Comparison of ENCODE assay signal across 9 mouse cellular contexts in genomic region chr9:108067900-108068299, GRCm38 (mm10). TPM values are rescaled to one million over a fixed set of nuclear protein-coding genes. Genes with fewer than 3 reads are reported as not detected.
DNase-seq lines count a peak whose midpoint lies in the region; ATAC-seq and TF ChIP-seq lines count a peak whose summit lies in the region.
"Had no signal": no experiment of that assay in that cellular context is flagged by ENCODE, and none has a peak within 500 bp of the region (broad histone marks: within the 10 kb centered on the region; RNA-seq: fewer than 3 reads in every experiment).

No protein-coding gene starts in this region.

- no peaks in the 10 kb centered on the region for H3K27me3 ChIP-seq in MEL (ENCODE audit: control insufficient read depth in 1 of 2, insufficient read depth in 2 of 2, low read length in 2 of 2)
- no peaks in the 10 kb centered on the region for H3K27me3 ChIP-seq in hindbrain, embryonic 14.5 days (ENCODE audit: control insufficient read depth, insufficient read depth, low read length)
- H3K27me3 ChIP-seq: heart, embryonic 15.5 days had no signal

- no peaks in the 10 kb centered on the region for H3K4me1 ChIP-seq in MEL (ENCODE audit: control insufficient read depth in 1 of 2, insufficient read depth in 2 of 2, low read length in 2 of 2)
- H3K4me1 ChIP-seq in hindbrain, embryonic 14.5 days (replicated peaks; ENCODE audit: control insufficient read depth, insufficient read depth, low read length) = no peaks in the 10 kb centered on the region

- no peaks in the 10 kb centered on the region for H3K9me3 ChIP-seq in MEL (replicated peaks; ENCODE audit: insufficient read depth, low read length)
- H3K9me3 ChIP-seq in hindbrain, embryonic 14.5 days (ENCODE audit: control insufficient read depth, low read length) = no peaks in the 10 kb centered on the region
- H3K9me3 ChIP-seq: heart, embryonic 15.5 days had no signal

- no peak overlapping the region for H3K27ac ChIP-seq in MEL (ENCODE audit: control insufficient read depth, low read depth, low read length)
- H3K27ac ChIP-seq in hindbrain, embryonic 14.5 days = no peak overlapping the region
- H3K27ac ChIP-seq: heart, embryonic 15.5 days had no signal

- 26% methylated on average over 8 of the region's 8 CpGs for WGBS in hindbrain, embryonic 14.5 days

- H3K9ac ChIP-seq in MEL (ENCODE audit: control insufficient read depth, low read depth, low read length, poor library complexity, severe bottlenecking) = no peak overlapping the region
- no peak overlapping the region for H3K9ac ChIP-seq in hindbrain, embryonic 14.5 days
- H3K9ac ChIP-seq: heart, embryonic 15.5 days had no signal

- TF ChIP-seq EP300 in MEL (IDR thresholded peaks at IDR 0.05; ENCODE audit: low read depth in 1 of 2, low read length in 2 of 2) = no peak

- peak; percentile 35 for ATAC-seq in frontal cortex, adult (ENCODE audit: low TSS enrichment)
- ATAC-seq in hindbrain, embryonic 14.5 days (ENCODE audit: low FRiP score) = peak; percentile 47; the same call in 1 of the 2 replicates

- no peak overlapping the region for H3K4me2 ChIP-seq in hindbrain, embryonic 14.5 days (replicated peaks)
- H3K4me2 ChIP-seq: heart, embryonic 15.5 days had no signal

- peak; percentile 82 to 99 (median 95) for TF ChIP-seq CTCF in MEL (IDR thresholded peaks at IDR 0.05 in 2 of 3, conservative IDR thresholded peaks at IDR 0.05 in 1 of 3; ENCODE audit: control insufficient read depth in 1 of 3, insufficient read depth in 1 of 3, low read depth in 2 of 3, low read length in 3 of 3, poor library complexity in 1 of 3, severe bottlenecking in 1 of 3)

- TF ChIP-seq RAD21 in MEL (IDR thresholded peaks at IDR 0.05; ENCODE audit: low read depth, low read length) = peak; percentile 85

- no peak for TF ChIP-seq POLR2A in MEL (IDR thresholded peaks at IDR 0.05; ENCODE audit: control insufficient read depth in 1 of 2, insufficient read depth in 1 of 2, low read depth in 1 of 2, low read length in 2 of 2, poor library complexity in 1 of 2)

- no peaks in the 10 kb centered on the region for H3K79me2 ChIP-seq in MEL (ENCODE audit: control insufficient read depth, insufficient read depth, low read length, poor library complexity)

- DNase-seq in MEL (ENCODE audit: low read depth, low spot score) = peak; percentile 90
- DNase-seq in cerebellum, adult 8-10 months = peak; percentile 89
- DNase-seq in hindbrain, embryonic 14.5 days (ENCODE audit: low spot score) = peak; percentile 92
- peak; percentile 76 to 79 for DNase-seq in layer of hippocampus, postnatal 36 days
- peak; percentile 93 for DNase-seq in lung, postnatal 36 days
- peak; percentile 90 for DNase-seq in retina, postnatal 1 day
- DNase-seq in thymus, postnatal 4 days = peak; percentile 87

- H3K4me3 ChIP-seq in MEL (ENCODE audit: control insufficient read depth in 1 of 2, insufficient read depth in 1 of 2, low read depth in 2 of 2, low read length in 2 of 2) = no peak overlapping the region
- no peak overlapping the region for H3K4me3 ChIP-seq in hindbrain, embryonic 14.5 days (replicated peaks; ENCODE audit: low read length)
- H3K4me3 ChIP-seq: heart, embryonic 15.5 days had no signal

- H3K36me3 ChIP-seq in MEL (ENCODE audit: control insufficient read depth in 1 of 2, insufficient read depth in 2 of 2, low read length in 2 of 2) = no peaks in the 10 kb centered on the region; a peak in 1 of 4 replicates
- H3K36me3 ChIP-seq in hindbrain, embryonic 14.5 days (replicated peaks; ENCODE audit: control insufficient read depth, insufficient read depth) = peaks cover 63% of the 10 kb centered on the region

TF ChIP-seq in MEL, 35 proteins besides CTCF, POLR2A, EP300 and RAD21:
- TF ChIP-seq SMC3 (IDR thresholded peaks at IDR 0.05; ENCODE audit: low read depth, low read length) (peak; percentile 86), ZC3H11A (IDR thresholded peaks at IDR 0.05; ENCODE audit: low read depth, low read length) (peak; percentile 80), JUND (IDR thresholded peaks at IDR 0.05; ENCODE audit: low read depth, low read length) (no peak)
TF ChIP-seq in MEL: peak in this region for 2.

RNA-seq across cellular contexts. Expression of gene Mst1, which starts 12.3 kb away (rescaled TPM):
- 1.6 and 4.6 TPM in 2 replicates for total RNA-seq in MEL (2012; rRNA removed)
- 1 to 10 TPM in 1 of 2 experiments, not detected in 1; 10.0 TPM for polyA plus RNA-seq in MEL (2012; ENCODE audit: insufficient read depth in 1 of 2, insufficient read length in 2 of 2, low read depth in 1 of 2, low replicate concordance in 2 of 2, missing spikeins in 1 of 2)
- polyA plus RNA-seq in hindbrain, embryonic 14.5 days (2014; fragmentation: Nextera tagmentation; extraction: Ambion mirVana) = not detected in 2 replicates
- not detected for total RNA-seq in layer of hippocampus, postnatal 36 days (2021)
- polyA plus RNA-seq: heart, embryonic 15.5 days had no signal

RNA-seq across cellular contexts. Expression of gene Amigo3, which starts 14.9 kb away (rescaled TPM):
- 1.2 and 2.2 TPM in 2 replicates for total RNA-seq in MEL (2012; rRNA removed)
- polyA plus RNA-seq in MEL (2012; ENCODE audit: insufficient read depth in 1 of 2, insufficient read length in 2 of 2, low read depth in 1 of 2, low replicate concordance in 2 of 2, missing spikeins in 1 of 2) = 1 to 10 TPM in 1 of 2 experiments, not detected in 1; 3.4 TPM
- 2.4 and 2.9 TPM in 2 replicates for polyA plus RNA-seq in hindbrain, embryonic 14.5 days (2014; fragmentation: Nextera tagmentation; extraction: Ambion mirVana)
- 1 to 10 TPM; 1.8 to 2.6 TPM for total RNA-seq in layer of hippocampus, postnatal 36 days (2021)

RNA-seq across cellular contexts. Expression of gene Rnf123, which starts 15.2 kb away (rescaled TPM):
- 24.9 and 28.5 TPM in 2 replicates for total RNA-seq in MEL (2012; rRNA removed)
- 10 to 100 TPM in 1 of 2 experiments, not detected in 1; 74.8 TPM for polyA plus RNA-seq in MEL (2012; ENCODE audit: insufficient read depth in 1 of 2, insufficient read length in 2 of 2, low read depth in 1 of 2, low replicate concordance in 2 of 2, missing spikeins in 1 of 2)
- polyA plus RNA-seq in hindbrain, embryonic 14.5 days (2014; fragmentation: Nextera tagmentation; extraction: Ambion mirVana) = 49.9 and 50.9 TPM in 2 replicates
- 100 to 1,000 TPM; 104 to 110 TPM for total RNA-seq in layer of hippocampus, postnatal 36 days (2021)

RNA-seq across cellular contexts. Expression of gene Gmppb, which starts 18.9 kb away (rescaled TPM):
- 38.1 and 50.4 TPM in 2 replicates for total RNA-seq in MEL (2012; rRNA removed)
- polyA plus RNA-seq in MEL (2012; ENCODE audit: insufficient read depth in 1 of 2, insufficient read length in 2 of 2, low read depth in 1 of 2, low replicate concordance in 2 of 2, missing spikeins in 1 of 2) = 10 to 100 TPM in 1 of 2 experiments, not detected in 1; 26.2 TPM
- polyA plus RNA-seq in hindbrain, embryonic 14.5 days (2014; fragmentation: Nextera tagmentation; extraction: Ambion mirVana) = 17.7 and 18.2 TPM in 2 replicates
- 10 to 100 TPM; 16.9 to 17.5 TPM for total RNA-seq in layer of hippocampus, postnatal 36 days (2021)

RNA-seq across cellular contexts. Expression of gene Apeh, which starts 26.5 kb away (rescaled TPM):
- total RNA-seq in MEL (2012; rRNA removed) = 57.5 and 76.1 TPM in 2 replicates
- polyA plus RNA-seq in MEL (2012; ENCODE audit: insufficient read depth in 1 of 2, insufficient read length in 2 of 2, low read depth in 1 of 2, low replicate concordance in 2 of 2, missing spikeins in 1 of 2) = 10 to 100 TPM in 1 of 2 experiments, not detected in 1; 69.0 TPM
- polyA plus RNA-seq in hindbrain, embryonic 14.5 days (2014; fragmentation: Nextera tagmentation; extraction: Ambion mirVana) = 44.8 and 48.7 TPM in 2 replicates
- 10 to 100 TPM; 31.1 to 37.6 TPM for total RNA-seq in layer of hippocampus, postnatal 36 days (2021)
